Mouse (Mus musculus): Measurements from ENCODE around the gene Gm6370. TPM values are rescaled to one million over a fixed set of nuclear protein-coding genes. Genes with fewer than 3 reads are reported as not detected.

The Gm6370 gene
- polyA plus RNA-seq, 2 experiments, result not detected

Other genes with a start within 250 kb of the Gm6370 start
- gene Wasf3, start 106.4 kb upstream of the Gm6370 start, polyA plus RNA-seq (2012; rRNA removed), result 0.06 and 0.07 TPM in 2 replicates
- 0.04 TPM in 2 replicates for gene Wasf3, start 106.4 kb upstream of the Gm6370 start, polyA plus RNA-seq (2014; fragmentation: Nextera tagmentation; extraction: Ambion mirVana)
- not detected in 2 replicates for gene Gm6408, start 9.4 kb upstream of the Gm6370 start, polyA plus RNA-seq (2012; rRNA removed)
- not detected in 2 replicates for gene Gm6408, start 9.4 kb upstream of the Gm6370 start, polyA plus RNA-seq (2014; fragmentation: Nextera tagmentation; extraction: Ambion mirVana)
- not detected in 2 replicates for gene 4930449I24Rik, start 11.0 kb downstream of the Gm6370 start, polyA plus RNA-seq (2012; rRNA removed)
- gene 4930449I24Rik, start 11.0 kb downstream of the Gm6370 start, polyA plus RNA-seq (2014; fragmentation: Nextera tagmentation; extraction: Ambion mirVana), result not detected in 2 replicates
- gene Gm3402, start 22.8 kb downstream of the Gm6370 start, polyA plus RNA-seq (2012; rRNA removed), result not detected in 2 replicates
- gene Gm3402, start 22.8 kb downstream of the Gm6370 start, polyA plus RNA-seq (2014; fragmentation: Nextera tagmentation; extraction: Ambion mirVana), result not detected in 2 replicates
- not detected in 2 replicates for gene Gm3404, start 34.4 kb downstream of the Gm6370 start, polyA plus RNA-seq (2012; rRNA removed)
- not detected in 2 replicates for gene Gm3404, start 34.4 kb downstream of the Gm6370 start, polyA plus RNA-seq (2014; fragmentation: Nextera tagmentation; extraction: Ambion mirVana)
- gene Gm3409, start 46.3 kb downstream of the Gm6370 start, polyA plus RNA-seq (2012; rRNA removed), result not detected in 2 replicates
- gene Gm3409, start 46.3 kb downstream of the Gm6370 start, polyA plus RNA-seq (2014; fragmentation: Nextera tagmentation; extraction: Ambion mirVana), result not detected in 2 replicates
- not detected in 2 replicates for gene Gm3415, start 64.8 kb downstream of the Gm6370 start, polyA plus RNA-seq (2012; rRNA removed)
- gene Gm3415, start 64.8 kb downstream of the Gm6370 start, polyA plus RNA-seq (2014; fragmentation: Nextera tagmentation; extraction: Ambion mirVana), result not detected in 2 replicates
- 0.99 and 1.6 TPM in 2 replicates for gene Gpr12, start 93.9 kb downstream of the Gm6370 start, polyA plus RNA-seq (2012; rRNA removed)
- gene Gpr12, start 93.9 kb downstream of the Gm6370 start, polyA plus RNA-seq (2014; fragmentation: Nextera tagmentation; extraction: Ambion mirVana), result 0.05 and 0.23 TPM in 2 replicates

Data from liver, embryonic 14.5 days (tissue).